Mouse (Mus musculus): ENCODE measurements around the gene Gm3285. TPM values are rescaled to one million over a fixed set of nuclear protein-coding genes. Genes with fewer than 3 reads are reported as not detected.

Gm3285 gene
- not detected in 2 replicates for polyA plus RNA-seq (2012; ENCODE audit: insufficient read depth, low replicate concordance)

DNA sequence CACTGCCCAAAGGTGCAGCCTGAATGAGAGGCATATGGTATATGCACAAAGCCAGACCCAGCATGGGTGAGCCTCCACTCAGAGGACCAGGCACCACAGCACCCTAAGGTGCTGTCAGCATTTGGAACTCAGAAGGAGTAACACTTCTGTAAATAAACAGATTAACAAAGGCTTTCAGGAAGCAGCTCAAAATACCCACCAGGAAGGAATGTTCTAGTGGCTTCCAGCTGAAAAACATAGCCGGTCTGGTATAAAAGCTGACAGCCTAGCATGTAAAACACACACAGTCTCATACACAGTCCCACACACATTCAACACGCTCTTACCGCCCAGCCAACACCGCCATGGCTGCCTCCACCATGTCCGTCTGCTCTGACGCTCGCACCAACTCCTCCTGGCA lies at the start of gene Gm3285:
Gene Gm3285, plus strand, starts transcription at position 301 of the 400 bp plus-strand sequence.
- H3K4me1 ChIP-seq, result peaks cover 10% of the 10 kb centered on the region
- no peak within 1 kb of the TSS for H3K4me3 ChIP-seq (replicated peaks)
- H3K9me3 ChIP-seq, result peaks cover 13% of the 10 kb centered on the region
- H3K36me3 ChIP-seq (replicated peaks; ENCODE audit: low read length), result no peaks in the 10 kb centered on the region
- H3K27me3 ChIP-seq (replicated peaks), result peaks cover 33% of the 10 kb centered on the region
- TF ChIP-seq GATA1 (IDR thresholded peaks at IDR 0.05; ENCODE audit: borderline replicate concordance, low read length), result no peak
- no peak for TF ChIP-seq FLI1 (IDR thresholded peaks at IDR 0.05; ENCODE audit: low read length)

DNA sequence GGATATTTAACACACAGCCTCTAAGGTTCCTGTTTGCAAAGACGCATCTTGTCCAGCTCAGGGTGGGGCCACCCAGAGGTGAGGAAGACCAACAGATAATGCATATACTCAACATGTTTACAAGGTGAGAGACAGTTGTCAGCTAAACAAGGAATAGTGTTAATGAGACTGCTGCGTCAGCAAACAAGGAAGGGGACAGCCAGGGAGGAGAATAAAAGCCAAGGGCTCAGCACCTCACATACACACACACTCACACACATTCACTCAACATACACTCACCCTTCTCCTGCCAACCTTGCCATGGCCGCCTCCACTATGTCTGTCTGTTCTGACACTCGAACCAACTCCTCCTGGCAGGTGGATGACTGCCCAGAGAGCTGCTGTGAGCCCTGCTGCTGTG lies 47.4 kb upstream of the Gm3285 start, which contains the start of gene Gm2696:
Gene Gm2696, plus strand, starts transcription at position 301 of the 400 bp plus-strand sequence.
- Histone ChIP-seq H3K4me1 (peaks cover 5% of the 10 kb centered on the region; the same call in 1 of the 2 replicates), H3K27me3 (replicated peaks) (peaks cover 35% of the 10 kb centered on the region), H3K9me3 (peaks cover 9% of the 10 kb centered on the region; the same call in 1 of the 2 replicates), H3K36me3 (replicated peaks; ENCODE audit: low read length) (no peaks in the 10 kb centered on the region), H3K4me3 (replicated peaks) (no peak within 1 kb of the TSS)
- no peak for TF ChIP-seq GATA1 (IDR thresholded peaks at IDR 0.05; ENCODE audit: borderline replicate concordance, low read length)
- no peak for TF ChIP-seq FLI1 (IDR thresholded peaks at IDR 0.05; ENCODE audit: low read length)

DNA sequence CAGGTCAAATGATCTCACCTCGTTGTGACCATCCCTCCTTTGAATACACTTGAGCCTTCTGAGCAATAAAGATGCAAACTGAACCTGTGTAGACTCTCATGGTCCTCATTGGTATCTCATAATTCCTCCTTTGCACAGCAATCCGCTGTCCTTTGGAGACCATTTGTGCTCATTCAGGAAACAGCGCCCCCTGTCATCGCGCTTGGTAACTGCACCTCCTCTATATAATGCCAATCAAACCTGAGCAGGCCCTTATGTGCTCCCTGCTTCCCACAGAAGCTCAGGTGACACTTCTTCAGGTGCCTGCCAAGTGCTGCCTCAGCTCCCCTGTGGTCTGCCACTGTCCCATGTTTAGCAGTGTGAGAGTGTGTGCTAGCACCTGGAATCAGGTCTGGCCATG lies 46.3 kb upstream of the Gm3285 start:
- no peak overlapping the region for H3K4me3 ChIP-seq (replicated peaks)
- peaks cover 39% of the 10 kb centered on the region for H3K27me3 ChIP-seq (replicated peaks)
- no peak for TF ChIP-seq GATA1 (IDR thresholded peaks at IDR 0.05; ENCODE audit: borderline replicate concordance, low read length)
- TF ChIP-seq FLI1 (IDR thresholded peaks at IDR 0.05; ENCODE audit: low read length), result no peak
- H3K4me1 ChIP-seq, result peaks cover 5% of the 10 kb centered on the region; the same call in 1 of the 2 replicates
- H3K9me3 ChIP-seq, result peaks cover 9% of the 10 kb centered on the region; the same call in 1 of the 2 replicates
- H3K36me3 ChIP-seq (replicated peaks; ENCODE audit: low read length), result no peaks in the 10 kb centered on the region

DNA sequence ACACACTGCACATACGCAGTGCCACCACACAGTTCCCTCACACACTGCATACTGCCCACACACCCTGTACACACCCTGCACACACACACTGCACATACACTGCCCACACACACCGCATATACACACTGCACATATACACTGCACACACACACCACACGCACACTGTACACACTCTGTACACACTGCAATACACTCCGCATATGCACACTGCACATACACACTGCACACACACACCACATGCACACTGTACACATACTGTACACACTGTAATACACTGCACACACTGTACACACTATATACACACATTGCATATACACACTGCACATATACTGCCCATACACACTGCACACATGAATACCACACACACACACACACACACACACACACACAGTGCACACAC lies 43.3 kb upstream of the Gm3285 start:
- Histone ChIP-seq H3K9me3 (peaks cover 12% of the 10 kb centered on the region), H3K27me3 (replicated peaks) (peaks cover 25% of the 10 kb centered on the region), H3K4me3 (replicated peaks) (peak overlapping the region; percentile 48), H3K36me3 (replicated peaks; ENCODE audit: low read length) (no peaks in the 10 kb centered on the region), H3K4me1 (peaks cover 5% of the 10 kb centered on the region; the same call in 1 of the 2 replicates)
- no peak for TF ChIP-seq FLI1 (IDR thresholded peaks at IDR 0.05; ENCODE audit: low read length)
- TF ChIP-seq GATA1 (IDR thresholded peaks at IDR 0.05; ENCODE audit: borderline replicate concordance, low read length), result 0 out of 3 replicates have a peak, but pooled peaks have one; percentile 16

DNA sequence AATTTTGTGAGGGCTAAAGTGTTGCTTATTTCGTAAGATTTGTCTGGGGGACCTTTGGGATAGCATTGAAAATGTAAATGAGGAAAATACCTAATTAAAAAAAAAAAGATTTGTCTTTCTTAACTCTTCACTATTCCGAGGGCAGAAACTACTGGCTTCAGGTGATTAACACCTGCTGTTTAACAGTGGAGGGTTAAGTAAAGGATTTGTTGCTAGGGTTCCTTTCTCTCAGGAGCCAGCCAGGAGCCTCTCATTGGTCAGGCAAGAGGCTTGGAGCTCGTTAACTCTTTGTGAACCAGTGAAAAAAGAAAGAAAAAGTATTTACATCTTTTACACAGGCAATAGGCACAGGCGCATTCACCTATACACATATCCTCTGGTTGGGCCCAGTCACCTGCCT lies 42.6 kb upstream of the Gm3285 start:
- Histone ChIP-seq H3K4me3 (replicated peaks) (no peak overlapping the region), H3K4me1 (peaks cover 5% of the 10 kb centered on the region; the same call in 1 of the 2 replicates), H3K36me3 (replicated peaks; ENCODE audit: low read length) (no peaks in the 10 kb centered on the region), H3K9me3 (peaks cover 12% of the 10 kb centered on the region), H3K27me3 (replicated peaks) (peaks cover 19% of the 10 kb centered on the region)
- TF ChIP-seq FLI1 (IDR thresholded peaks at IDR 0.05; ENCODE audit: low read length) (no peak), GATA1 (IDR thresholded peaks at IDR 0.05; ENCODE audit: borderline replicate concordance, low read length) (no peak)

DNA sequence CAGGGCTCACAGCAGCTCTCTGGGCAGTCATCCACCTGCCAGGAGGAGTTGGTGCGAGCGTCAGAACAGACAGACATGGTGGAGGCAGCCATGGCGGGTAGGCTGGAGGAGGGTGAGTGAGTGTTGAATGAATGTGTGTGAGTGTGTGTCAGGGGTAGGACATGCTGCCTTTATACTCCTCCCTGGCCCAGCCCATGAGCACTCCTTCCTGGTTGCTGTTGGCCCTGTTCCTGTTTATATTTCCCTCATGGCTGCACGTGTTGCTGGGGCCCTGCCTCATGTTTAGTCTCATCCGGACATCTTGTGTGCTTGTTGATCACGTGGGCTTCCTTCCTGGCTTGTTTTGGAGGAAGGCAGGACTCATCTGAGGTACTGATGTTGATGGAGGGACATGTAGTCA lies 34.8 kb upstream of the Gm3285 start, which contains the start of gene Krtap10-4:
Gene Krtap10-4, minus strand, starts transcription at position 145 of the 400 bp plus-strand sequence.
- Histone ChIP-seq H3K27me3 (replicated peaks) (peaks cover 19% of the 10 kb centered on the region), H3K9me3 (peaks cover 20% of the 10 kb centered on the region), H3K4me1 (no peaks in the 10 kb centered on the region), H3K4me3 (replicated peaks) (no peak within 1 kb of the TSS), H3K36me3 (replicated peaks; ENCODE audit: low read length) (no peaks in the 10 kb centered on the region)
- no peak for TF ChIP-seq GATA1 (IDR thresholded peaks at IDR 0.05; ENCODE audit: borderline replicate concordance, low read length)
- no peak for TF ChIP-seq FLI1 (IDR thresholded peaks at IDR 0.05; ENCODE audit: low read length)

DNA sequence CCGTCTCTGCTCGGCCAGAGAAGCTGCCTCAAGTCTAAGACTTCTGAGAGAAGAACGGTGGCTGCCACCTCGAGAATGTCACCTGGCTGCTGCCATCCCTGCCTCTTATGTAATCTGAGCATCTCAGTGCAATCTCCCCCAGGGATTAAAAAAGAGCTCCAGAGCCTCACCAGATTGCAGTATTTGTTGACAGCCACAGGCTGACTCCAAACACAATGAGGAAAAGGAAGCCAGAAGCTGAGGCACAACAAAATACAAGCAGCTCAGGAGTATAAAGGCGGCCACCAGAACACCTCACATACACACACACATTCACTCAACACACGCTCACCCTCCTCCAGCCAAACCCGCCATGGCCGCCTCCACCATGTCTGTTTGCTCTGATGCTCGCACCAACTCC lies 26.1 kb upstream of the Gm3285 start, which contains the start of gene Krtap10-10:
Gene Krtap10-10, plus strand, starts transcription at position 301 of the 400 bp plus-strand sequence.
- H3K9me3 ChIP-seq, result peaks cover 15% of the 10 kb centered on the region; the same call in 1 of the 2 replicates
- H3K4me1 ChIP-seq, result no peaks in the 10 kb centered on the region
- no peaks in the 10 kb centered on the region for H3K36me3 ChIP-seq (replicated peaks; ENCODE audit: low read length)
- no peak for TF ChIP-seq FLI1 (IDR thresholded peaks at IDR 0.05; ENCODE audit: low read length)
- TF ChIP-seq GATA1 (IDR thresholded peaks at IDR 0.05; ENCODE audit: borderline replicate concordance, low read length), result no peak
- H3K27me3 ChIP-seq (replicated peaks), result peaks cover 6% of the 10 kb centered on the region
- no peak within 1 kb of the TSS for H3K4me3 ChIP-seq (replicated peaks)

DNA sequence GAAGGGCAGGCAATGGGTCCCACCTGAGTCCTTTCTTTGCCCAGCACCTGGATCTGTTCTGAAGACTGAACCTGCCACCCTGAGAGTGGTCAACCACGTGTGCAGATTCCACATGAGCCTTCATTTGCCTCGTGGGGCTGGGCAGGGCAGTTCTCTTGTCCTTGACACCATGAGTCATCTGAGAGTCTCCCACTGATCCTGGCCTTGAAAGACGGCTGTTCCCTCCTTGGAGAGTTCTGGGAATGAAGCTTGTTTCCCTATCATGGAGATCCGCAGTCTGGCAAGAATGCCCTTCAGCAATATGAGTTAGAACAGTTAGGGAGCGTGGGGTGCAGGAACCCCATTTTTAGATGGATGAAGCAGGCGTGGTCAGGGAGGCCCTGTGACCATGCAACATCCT lies 22.8 kb upstream of the Gm3285 start:
- H3K27me3 ChIP-seq (replicated peaks), result peaks cover 9% of the 10 kb centered on the region
- TF ChIP-seq FLI1 (IDR thresholded peaks at IDR 0.05; ENCODE audit: low read length), result no peak
- TF ChIP-seq GATA1 (IDR thresholded peaks at IDR 0.05; ENCODE audit: borderline replicate concordance, low read length), result no peak
- no peaks in the 10 kb centered on the region for H3K36me3 ChIP-seq (replicated peaks; ENCODE audit: low read length)
- H3K4me1 ChIP-seq, result no peaks in the 10 kb centered on the region
- peaks cover 41% of the 10 kb centered on the region for H3K9me3 ChIP-seq
- H3K4me3 ChIP-seq (replicated peaks), result no peak overlapping the region

DNA sequence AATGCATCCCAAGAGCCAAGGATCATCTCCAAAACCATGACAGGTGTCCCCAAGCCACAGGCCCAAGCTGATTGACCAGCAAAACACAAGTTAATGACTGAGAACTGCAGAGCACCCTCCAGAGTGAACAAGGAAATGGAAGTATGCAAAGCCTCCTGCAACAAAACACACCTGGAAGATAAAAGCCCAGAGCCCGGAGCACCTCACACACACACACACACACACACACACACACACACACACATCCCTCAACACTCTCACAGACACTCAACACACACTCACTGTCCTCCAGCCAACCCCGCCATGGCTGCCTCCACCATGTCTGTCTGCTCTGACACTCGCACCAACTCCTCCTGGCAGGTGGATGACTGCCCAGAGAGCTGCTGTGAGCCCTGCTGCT lies 15.3 kb upstream of the Gm3285 start, which contains the start of gene Gm36176:
Gene Gm36176, plus strand, starts transcription at position 301 of the 400 bp plus-strand sequence.
- Histone ChIP-seq H3K9me3 (peaks cover 58% of the 10 kb centered on the region), H3K36me3 (replicated peaks; ENCODE audit: low read length) (no peaks in the 10 kb centered on the region), H3K4me1 (peaks cover 15% of the 10 kb centered on the region; the same call in 1 of the 2 replicates), H3K4me3 (replicated peaks) (peak within 1 kb of the TSS; percentile 51), H3K27me3 (replicated peaks) (peaks cover 17% of the 10 kb centered on the region)
- TF ChIP-seq FLI1 (IDR thresholded peaks at IDR 0.05; ENCODE audit: low read length) (no peak), GATA1 (IDR thresholded peaks at IDR 0.05; ENCODE audit: borderline replicate concordance, low read length) (no peak)

DNA sequence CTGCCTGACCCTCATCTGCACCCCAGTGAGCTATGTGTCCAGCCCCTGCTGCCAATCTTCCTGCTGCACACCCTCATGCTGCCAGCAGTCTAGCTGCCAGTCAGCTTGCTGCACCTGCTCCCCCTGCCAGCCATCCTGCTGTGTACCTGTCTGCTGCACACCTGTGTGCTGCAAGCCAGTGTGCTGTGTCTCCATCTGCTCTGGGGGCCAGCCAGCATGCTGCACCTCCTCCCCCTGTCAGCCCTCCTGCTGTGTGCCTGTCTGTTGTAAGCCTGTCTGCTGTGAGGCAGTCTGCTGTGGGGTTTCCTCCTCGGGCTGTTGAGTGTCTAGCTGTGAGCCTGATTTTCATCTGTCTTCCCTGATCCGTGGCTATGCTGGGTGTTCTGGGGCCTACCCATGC lies 14.8 kb upstream of the Gm3285 start:
- Histone ChIP-seq H3K4me3 (replicated peaks) (peak overlapping the region; percentile 51), H3K36me3 (replicated peaks; ENCODE audit: low read length) (no peaks in the 10 kb centered on the region), H3K27me3 (replicated peaks) (peaks cover 17% of the 10 kb centered on the region), H3K4me1 (peaks cover 15% of the 10 kb centered on the region; the same call in 1 of the 2 replicates), H3K9me3 (peaks cover 53% of the 10 kb centered on the region)
- no peak for TF ChIP-seq GATA1 (IDR thresholded peaks at IDR 0.05; ENCODE audit: borderline replicate concordance, low read length)
- TF ChIP-seq FLI1 (IDR thresholded peaks at IDR 0.05; ENCODE audit: low read length), result no peak

Data from megakaryocyte, embryonic 14.5 days (primary cell).